Mouse (Mus musculus): ENCODE measurements around the gene Slc4a5. TPM values are rescaled to one million over a fixed set of nuclear protein-coding genes. Genes with fewer than 3 reads are reported as not detected.

Gene Slc4a5
- polyA plus RNA-seq, 1 experiment from 2014 or later: 5.4 TPM

DNA sequence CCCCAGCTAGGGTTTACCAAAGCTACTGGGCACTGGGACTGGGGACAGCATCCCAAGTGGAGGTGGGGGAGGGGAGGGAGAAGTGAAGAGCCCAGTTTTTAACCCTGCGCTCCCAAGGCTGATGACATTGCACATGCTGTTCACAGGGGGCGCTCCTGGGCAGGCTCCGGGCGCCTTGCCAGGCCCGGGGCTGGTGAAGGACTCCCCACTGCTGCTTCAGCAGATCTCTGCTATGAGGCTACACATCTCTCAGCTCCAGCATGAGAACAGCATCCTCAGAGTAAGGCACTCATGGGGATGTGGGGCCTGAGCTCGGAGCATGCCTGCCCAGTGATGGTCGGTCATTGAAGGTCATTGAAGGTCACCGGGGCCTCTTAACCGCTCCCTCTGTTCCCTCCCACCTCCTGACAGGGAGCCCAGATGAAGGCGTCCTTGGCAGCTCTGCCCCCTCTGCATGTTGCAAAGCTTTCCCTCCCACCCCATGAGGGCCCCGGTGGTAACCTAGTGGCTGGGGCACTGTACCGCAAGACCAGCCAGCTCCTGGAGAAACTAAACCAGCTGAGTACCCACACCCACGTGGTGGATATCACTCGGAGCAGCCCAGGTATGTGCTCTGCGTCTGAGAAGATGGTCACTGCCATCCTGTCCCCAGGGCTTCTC, 22.2 kb upstream of the Slc4a5 start:
- H3K9me3 ChIP-seq: no peaks in the 10 kb centered on the region
- H3K4me1 ChIP-seq (replicated peaks): peaks cover 10% of the 10 kb centered on the region; the same call in 1 of the 2 replicates
- H3K9ac ChIP-seq: no peak overlapping the region
- no peaks in the 10 kb centered on the region for H3K27me3 ChIP-seq
- no peak overlapping the region for H3K4me3 ChIP-seq
- peak; percentile 62 for ATAC-seq (ENCODE audit: low FRiP score)
- H3K27ac ChIP-seq: no peak overlapping the region
- no peak overlapping the region for H3K4me2 ChIP-seq
- H3K36me3 ChIP-seq: peaks cover 93% of the 10 kb centered on the region
- 36% methylated on average over 15 of the region's 15 CpGs for WGBS

DNA sequence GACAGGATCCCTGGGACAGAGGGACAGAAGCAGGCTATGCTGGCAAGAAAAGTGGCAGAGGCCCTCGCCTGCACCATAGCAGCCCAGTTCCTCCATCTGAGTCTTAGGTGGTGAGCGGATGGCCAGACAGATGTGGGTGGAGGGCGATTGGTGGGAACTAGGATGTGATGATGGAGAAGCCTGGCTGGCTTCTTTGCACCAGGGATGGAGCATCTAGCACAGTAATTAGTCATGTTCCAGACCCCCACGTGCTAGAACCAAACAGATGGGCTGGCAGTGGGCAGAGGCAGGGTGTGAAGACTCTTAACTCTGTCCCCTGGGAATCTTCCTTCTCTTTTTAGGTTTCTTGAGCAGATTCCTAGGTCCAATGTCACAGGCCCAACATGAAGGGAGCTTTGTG, 16.3 kb upstream of the Slc4a5 start:
- Histone ChIP-seq H3K4me2 (no peak overlapping the region), H3K27ac (no peak overlapping the region), H3K9ac (no peak overlapping the region), H3K4me3 (no peak overlapping the region), H3K4me1 (replicated peaks) (no peaks in the 10 kb centered on the region), H3K27me3 (no peaks in the 10 kb centered on the region), H3K9me3 (no peaks in the 10 kb centered on the region), H3K36me3 (peaks cover 35% of the 10 kb centered on the region)
- no peak for ATAC-seq (ENCODE audit: low FRiP score)
- WGBS: 94% methylated on average over 4 of the region's 4 CpGs

DNA sequence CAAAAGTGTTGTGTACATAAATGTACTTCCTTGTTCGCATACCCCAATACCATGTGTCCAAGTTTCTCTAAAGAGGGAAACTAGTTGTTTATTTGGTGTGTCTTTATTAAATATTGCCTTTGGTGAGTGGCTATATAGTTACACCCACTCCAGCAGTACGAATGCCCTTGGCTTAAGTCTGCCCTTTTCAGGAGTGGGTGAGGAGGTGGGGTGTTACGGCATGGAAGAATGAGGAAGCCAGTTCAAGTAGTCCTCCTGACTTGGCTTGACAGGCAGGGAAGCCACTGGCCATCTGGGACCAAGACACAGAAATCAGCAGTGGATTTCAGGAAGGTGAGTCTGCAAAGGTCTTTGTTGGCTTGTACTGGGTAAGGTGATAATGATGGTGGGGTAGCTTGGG, 13.8 kb upstream of the Slc4a5 start:
- Histone ChIP-seq H3K9ac (no peak overlapping the region), H3K9me3 (no peaks in the 10 kb centered on the region), H3K36me3 (peaks cover 11% of the 10 kb centered on the region), H3K4me2 (no peak overlapping the region), H3K4me3 (no peak overlapping the region), H3K4me1 (replicated peaks) (peaks cover 10% of the 10 kb centered on the region; the same call in 1 of the 2 replicates), H3K27ac (no peak overlapping the region), H3K27me3 (no peaks in the 10 kb centered on the region)
- WGBS: 92% methylated on average over 3 of the region's 3 CpGs
- no peak for ATAC-seq (ENCODE audit: low FRiP score)

DNA sequence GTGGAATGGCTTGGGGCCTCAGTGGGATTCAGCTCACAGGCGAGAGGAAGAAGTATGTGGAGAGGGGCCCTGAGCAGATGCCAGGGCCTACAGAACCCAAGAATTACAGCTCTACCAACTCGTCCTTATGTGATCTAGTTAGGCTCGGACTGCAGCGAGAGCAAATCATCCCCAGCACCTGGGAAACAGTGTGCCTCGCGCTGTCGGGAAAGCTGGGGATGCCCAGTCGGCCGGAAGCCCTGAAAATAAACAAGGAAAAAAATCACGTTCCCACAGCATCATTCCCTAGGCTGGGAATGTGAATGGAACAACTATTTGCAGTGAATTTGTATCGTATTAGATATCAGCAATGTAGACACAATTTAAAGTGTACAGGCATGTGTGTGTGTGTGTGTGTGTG, 13.3 kb upstream of the Slc4a5 start:
- no peak overlapping the region for H3K4me2 ChIP-seq
- WGBS: 83% methylated on average over 11 of the region's 11 CpGs
- H3K36me3 ChIP-seq: peaks cover 6% of the 10 kb centered on the region

DNA sequence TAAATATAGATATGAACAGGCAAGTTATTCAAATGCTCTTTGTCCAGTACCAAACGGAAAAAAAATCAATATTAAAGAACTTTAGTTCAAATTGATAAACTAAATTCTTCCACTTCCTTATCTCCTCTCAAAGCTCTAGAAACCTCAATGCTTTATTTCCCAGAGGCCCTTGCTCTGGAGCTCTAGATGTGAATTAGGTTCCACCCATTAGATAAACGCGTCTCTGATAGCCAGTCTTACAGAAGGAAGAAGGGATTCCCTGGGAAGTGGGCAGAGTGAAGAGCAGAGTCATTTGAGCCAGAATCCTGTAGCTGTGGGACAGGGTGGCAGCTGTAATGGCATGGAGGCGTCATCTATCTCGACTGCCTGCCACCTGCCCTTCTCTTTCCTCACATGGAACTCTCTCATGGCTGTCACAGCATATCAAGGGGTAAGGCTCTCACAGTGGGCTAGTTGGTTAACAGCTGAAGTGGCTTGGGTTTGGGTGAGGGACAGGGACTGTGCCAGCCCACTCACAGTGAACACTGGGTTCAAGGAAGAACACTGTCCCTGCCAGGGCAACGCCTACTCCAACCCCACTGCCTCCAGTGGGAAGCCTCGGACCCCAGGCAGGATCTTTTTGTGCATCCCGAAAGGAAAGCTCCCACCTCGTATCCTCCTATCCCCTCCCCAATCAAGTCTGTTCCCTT, 12.1 kb upstream of the Slc4a5 start:
- Histone ChIP-seq H3K4me3 (no peak overlapping the region), H3K4me1 (replicated peaks) (peaks cover 17% of the 10 kb centered on the region), H3K27me3 (no peaks in the 10 kb centered on the region), H3K36me3 (no peaks in the 10 kb centered on the region), H3K27ac (no peak overlapping the region), H3K9ac (no peak overlapping the region), H3K4me2 (no peak overlapping the region), H3K9me3 (no peaks in the 10 kb centered on the region)
- no peak for ATAC-seq (ENCODE audit: low FRiP score)
- WGBS: 75% methylated on average over 9 of the region's 9 CpGs

More for the DNA sequence above, 13.3 kb upstream of the Slc4a5 start:
- no peaks in the 10 kb centered on the region for H3K9me3 ChIP-seq
- no peak overlapping the region for H3K27ac ChIP-seq
- no peaks in the 10 kb centered on the region for H3K27me3 ChIP-seq
- no peak overlapping the region for H3K9ac ChIP-seq
- H3K4me1 ChIP-seq (replicated peaks): peaks cover 10% of the 10 kb centered on the region
- no peak for ATAC-seq (ENCODE audit: low FRiP score)
- no peak overlapping the region for H3K4me3 ChIP-seq

DNA sequence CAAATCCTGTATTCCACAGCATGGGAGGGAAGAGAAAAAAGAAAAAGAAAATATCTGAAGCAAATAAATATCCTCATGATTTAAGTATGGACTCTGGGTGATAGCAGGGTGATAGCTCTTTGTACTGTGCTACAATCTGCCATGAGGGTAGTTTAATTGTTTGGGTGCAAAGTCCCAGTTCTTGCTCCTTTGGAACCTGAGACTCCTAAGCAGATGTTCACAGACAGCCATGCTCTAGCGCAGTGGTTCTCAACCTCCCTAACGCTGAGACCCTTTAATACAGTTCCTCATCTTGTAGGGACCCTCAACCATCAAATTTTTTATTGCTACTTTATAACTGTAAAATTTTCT, 11.6 kb upstream of the Slc4a5 start:
- Histone ChIP-seq H3K27me3 (no peaks in the 10 kb centered on the region), H3K4me3 (no peak overlapping the region), H3K27ac (no peak overlapping the region), H3K4me1 (replicated peaks) (peaks cover 19% of the 10 kb centered on the region), H3K9me3 (no peaks in the 10 kb centered on the region), H3K9ac (no peak overlapping the region), H3K4me2 (no peak overlapping the region), H3K36me3 (no peaks in the 10 kb centered on the region)
- no peak for ATAC-seq (ENCODE audit: low FRiP score)
- 91% methylated on average over 2 of the region's 2 CpGs for WGBS

DNA sequence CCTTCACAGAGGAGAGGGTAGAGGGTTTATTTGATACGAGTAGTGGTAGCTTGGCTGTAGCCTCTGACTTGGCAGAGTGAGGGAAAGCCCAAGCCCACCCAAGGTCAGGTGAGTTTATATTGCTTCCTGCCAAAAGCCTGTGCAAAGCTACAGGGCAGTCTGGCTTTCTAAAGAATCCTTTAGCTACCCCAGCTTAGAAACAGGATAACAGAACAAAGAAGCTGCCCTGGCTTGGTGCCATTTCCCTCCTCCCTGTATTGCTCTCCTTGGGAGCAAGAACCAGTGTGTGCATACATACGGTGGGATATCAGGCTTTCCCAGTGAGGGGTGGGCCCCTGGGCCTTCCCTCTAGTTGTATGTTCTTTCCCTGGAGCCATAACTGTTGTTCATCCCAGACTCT, 9.1 kb upstream of the Slc4a5 start:
- Histone ChIP-seq H3K4me1 (replicated peaks) (peaks cover 21% of the 10 kb centered on the region), H3K27me3 (no peaks in the 10 kb centered on the region), H3K36me3 (no peaks in the 10 kb centered on the region), H3K27ac (no peak overlapping the region), H3K4me2 (no peak overlapping the region), H3K9ac (no peak overlapping the region), H3K9me3 (no peaks in the 10 kb centered on the region), H3K4me3 (no peak overlapping the region)
- WGBS: 52% methylated on average over 2 of the region's 2 CpGs
- ATAC-seq (ENCODE audit: low FRiP score): no peak; the same call in 1 of the 2 replicates

DNA sequence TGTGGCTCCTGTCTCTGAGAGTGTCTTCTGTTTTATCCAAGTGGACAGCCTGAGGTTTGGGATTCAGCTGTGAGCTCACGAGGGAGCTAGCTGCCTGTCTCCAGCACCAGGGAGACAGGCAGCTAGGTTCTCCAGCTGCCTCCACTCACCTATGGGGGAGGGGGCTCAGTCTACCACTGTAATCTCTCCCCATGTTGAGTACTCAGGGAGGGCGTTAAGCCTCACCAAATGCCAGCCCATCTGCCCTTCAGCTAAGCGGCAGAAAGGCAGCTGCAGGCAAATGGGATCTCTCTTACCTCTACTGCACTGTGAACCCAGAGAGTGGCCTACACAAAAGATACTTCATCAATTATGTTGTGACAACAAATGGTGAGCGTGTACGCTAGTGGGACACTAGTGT, 8.1 kb upstream of the Slc4a5 start:
- Histone ChIP-seq H3K4me3 (no peak overlapping the region), H3K27me3 (no peaks in the 10 kb centered on the region), H3K4me2 (no peak overlapping the region), H3K9ac (0 out of 2 replicates have a peak overlapping the region, but pooled peaks have one; percentile 21), H3K9me3 (no peaks in the 10 kb centered on the region), H3K27ac (peak overlapping the region; percentile 52; the same call in 1 of the 2 replicates), H3K36me3 (no peaks in the 10 kb centered on the region), H3K4me1 (replicated peaks) (peaks cover 23% of the 10 kb centered on the region)
- WGBS: 18% methylated on average over 5 of the region's 5 CpGs
- ATAC-seq (ENCODE audit: low FRiP score): no peak

DNA sequence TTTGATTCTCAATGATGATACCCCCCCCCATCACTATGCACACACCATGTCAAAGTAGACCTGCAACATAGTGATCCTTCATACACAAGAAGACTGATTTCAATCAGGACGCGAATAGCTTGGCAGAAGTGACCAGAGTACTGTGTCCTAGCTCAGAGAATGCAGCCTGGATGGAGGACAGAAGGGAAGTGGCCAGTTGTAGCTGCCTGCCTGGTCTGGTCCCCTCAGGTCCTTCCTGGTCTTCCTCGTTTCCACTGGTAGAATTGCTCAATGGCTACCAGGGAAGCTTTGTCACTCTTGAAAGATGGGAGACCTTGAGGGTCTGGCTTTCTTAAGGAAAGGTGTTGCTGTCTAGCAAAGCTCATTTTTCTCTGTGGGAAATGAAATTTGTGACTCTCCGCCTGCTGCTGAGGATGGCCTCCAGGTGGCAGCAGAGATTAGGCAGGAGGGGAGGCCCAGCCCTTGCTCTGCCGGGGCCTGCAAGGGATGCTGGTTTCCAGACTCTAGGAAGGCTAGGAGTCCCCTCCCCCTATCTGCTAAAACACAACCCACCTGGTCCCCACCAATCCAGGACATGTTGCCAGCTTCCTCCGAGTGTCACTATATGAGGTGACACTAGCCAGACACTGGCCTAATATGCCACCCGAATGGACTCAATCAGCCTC, 4.5 kb upstream of the Slc4a5 start:
- H3K9ac ChIP-seq: no peak overlapping the region

DNA sequence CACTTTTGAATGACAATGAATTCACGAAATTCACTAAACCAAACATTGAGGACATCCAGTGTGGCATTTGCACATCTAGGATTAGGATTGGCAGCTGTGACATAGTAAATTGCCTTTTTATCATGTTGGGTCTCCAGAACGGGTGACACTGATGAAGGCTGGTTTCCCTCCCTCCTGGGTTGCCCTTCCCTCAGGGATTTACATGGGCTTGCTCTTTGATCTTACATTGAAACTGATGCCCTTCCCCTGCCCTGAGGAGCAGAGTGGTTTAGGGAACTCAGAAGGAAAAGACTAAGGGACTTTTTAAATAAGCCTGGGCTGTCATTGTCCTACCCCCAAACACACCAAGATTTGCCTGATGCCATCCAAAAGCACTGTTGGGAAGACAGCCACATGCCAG, 11.9 kb downstream of the Slc4a5 start:
- H3K4me2 ChIP-seq: no peak overlapping the region
- no peaks in the 10 kb centered on the region for H3K9me3 ChIP-seq
- peaks cover 24% of the 10 kb centered on the region for H3K27me3 ChIP-seq
- WGBS: 40% methylated on average over 2 of the region's 2 CpGs
- peaks cover 9% of the 10 kb centered on the region for H3K4me1 ChIP-seq (replicated peaks)
- H3K4me3 ChIP-seq: no peak overlapping the region
- ATAC-seq (ENCODE audit: low FRiP score): no peak
- H3K36me3 ChIP-seq: no peaks in the 10 kb centered on the region
- H3K27ac ChIP-seq: no peak overlapping the region
- H3K9ac ChIP-seq: no peak overlapping the region

More for the DNA sequence above, 4.5 kb upstream of the Slc4a5 start:
- H3K4me1 ChIP-seq (replicated peaks): peaks cover 20% of the 10 kb centered on the region
- no peak overlapping the region; the same call in 1 of the 2 replicates for H3K27ac ChIP-seq
- H3K36me3 ChIP-seq: no peaks in the 10 kb centered on the region
- no peak overlapping the region for H3K4me3 ChIP-seq
- no peaks in the 10 kb centered on the region for H3K27me3 ChIP-seq
- peak; percentile 91 for ATAC-seq (ENCODE audit: low FRiP score)
- no peak overlapping the region for H3K4me2 ChIP-seq
- 14% methylated on average over 7 of the region's 7 CpGs for WGBS
- no peaks in the 10 kb centered on the region for H3K9me3 ChIP-seq

DNA sequence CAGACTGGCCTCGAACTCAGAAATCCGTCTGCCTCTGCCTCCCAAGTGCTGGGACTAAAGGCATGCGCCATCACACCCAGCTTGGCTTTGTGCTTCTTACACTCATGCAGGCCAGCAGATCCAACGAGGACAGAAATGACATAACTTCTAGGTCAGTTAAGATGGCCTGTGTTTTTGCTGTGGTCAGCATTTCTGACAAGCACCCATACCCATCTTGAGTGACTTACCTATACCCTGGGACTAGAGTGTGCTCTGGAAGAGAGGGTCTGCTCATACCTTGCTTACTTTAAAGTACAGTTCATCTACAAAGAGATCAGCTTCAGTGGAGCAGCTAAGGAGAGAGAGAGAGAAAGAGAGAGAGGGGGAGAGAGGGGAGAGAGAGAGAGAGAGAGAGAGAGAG, 13.7 kb downstream of the Slc4a5 start:
- ATAC-seq (ENCODE audit: low FRiP score): no peak
- Histone ChIP-seq H3K4me1 (replicated peaks) (peaks cover 17% of the 10 kb centered on the region), H3K4me2 (no peak overlapping the region), H3K9me3 (no peaks in the 10 kb centered on the region), H3K27me3 (peaks cover 25% of the 10 kb centered on the region), H3K27ac (no peak overlapping the region), H3K4me3 (no peak overlapping the region), H3K9ac (no peak overlapping the region), H3K36me3 (no peaks in the 10 kb centered on the region)
- 81% methylated on average over 4 of the region's 4 CpGs for WGBS

DNA sequence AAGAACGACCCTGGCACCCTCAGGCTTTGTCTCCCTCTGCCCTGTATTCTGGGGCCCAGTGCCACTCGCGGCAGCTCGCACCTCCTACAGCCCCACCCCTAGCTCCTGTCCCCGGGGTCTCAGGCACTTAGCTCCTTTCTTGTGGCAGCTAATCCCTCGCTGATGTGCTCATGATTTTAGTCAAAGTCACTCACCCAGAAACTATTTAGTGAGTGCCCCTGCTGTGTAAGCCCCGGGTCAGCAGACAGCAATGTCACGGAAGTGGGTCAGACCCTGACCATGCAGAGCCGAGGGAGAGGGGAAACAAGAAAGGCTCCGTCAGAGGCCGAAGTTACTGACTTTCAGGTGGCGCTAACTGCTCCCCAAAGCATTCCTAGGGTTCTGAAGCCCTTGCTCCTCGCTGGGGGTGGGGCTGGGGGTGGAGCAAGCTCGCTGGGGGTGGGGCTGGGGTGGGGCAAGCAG, 14.7 kb downstream of the Slc4a5 start:
- peak overlapping the region; percentile 39; the same call in 1 of the 2 replicates for H3K9ac ChIP-seq
- H3K9me3 ChIP-seq: no peaks in the 10 kb centered on the region
- 0 out of 2 replicates have a peak, but pooled peaks have one; percentile 49 for ATAC-seq (ENCODE audit: low FRiP score)
- H3K4me2 ChIP-seq: peak overlapping the region; percentile 43
- H3K4me1 ChIP-seq (replicated peaks): peaks cover 17% of the 10 kb centered on the region
- no peak overlapping the region for H3K27ac ChIP-seq
- no peaks in the 10 kb centered on the region for H3K36me3 ChIP-seq
- 1% methylated on average over 14 of the region's 14 CpGs for WGBS
- H3K27me3 ChIP-seq: peaks cover 34% of the 10 kb centered on the region
- no peak overlapping the region for H3K4me3 ChIP-seq

Measured in hindbrain, embryonic 13.5 days (tissue).